Mouse (Mus musculus) midbrain, embryonic 13.5 days (tissue): ENCODE results near the gene Uqcrc1. TPM values are rescaled to one million over a fixed set of nuclear protein-coding genes. Genes with fewer than 3 reads are reported as not detected.
A peak's percentile ranks its signal among the peaks of the same experiment; 100 is the strongest.

ENCODE experiments used
- ATAC-seq: fragments of 200-750 bp; cut with Nextera tagmentation; 2 replicates; pipeline ENCODE4 v1.8.0; 2017; ENCODE audit warnings: mild to moderate bottlenecking, moderate TSS enrichment, moderate library complexity
- H3K27ac ChIP-seq: fragments of 300-500 bp; sonication (generic); 2 replicates; pipeline ENCODE4 v1.5.1; 2015; ENCODE audit warnings: inconsistent platforms, mild to moderate bottlenecking, moderate library complexity
- H3K27me3 ChIP-seq: fragments of 300-500 bp; sonication (generic); 2 replicates; pipeline ENCODE4 v1.6.1; 2015; ENCODE audit warnings: mild to moderate bottlenecking, inconsistent platforms
- H3K36me3 ChIP-seq: fragments of 300-500 bp; sonication (generic); 2 replicates; pipeline ENCODE4 v1.6.1; 2015; ENCODE audit warnings: mild to moderate bottlenecking, inconsistent platforms
- H3K4me1 ChIP-seq: fragments of 300-500 bp; sonication (generic); replicated peaks from 2 replicates; pipeline ENCODE4 v1.6.1; 2015; ENCODE audit warnings: inconsistent platforms
- H3K4me2 ChIP-seq: fragments of 300-500 bp; sonication (generic); replicated peaks from 2 replicates; pipeline ENCODE4 v1.6.1; 2015; ENCODE audit warnings: moderate library complexity, mild to moderate bottlenecking, inconsistent platforms
- H3K4me3 ChIP-seq: fragments of 300-500 bp; sonication (generic); replicated peaks from 2 replicates; pipeline ENCODE4 v1.5.1; 2015; ENCODE audit warnings: mild to moderate bottlenecking, inconsistent platforms
- H3K9ac ChIP-seq: fragments of 300-500 bp; sonication (generic); replicated peaks from 2 replicates; pipeline ENCODE4 v1.6.1; 2015; ENCODE audit warnings: mild to moderate bottlenecking, inconsistent platforms
- H3K9me3 ChIP-seq: fragments of 300-500 bp; sonication (generic); 2 replicates; pipeline ENCODE4 v1.6.1; 2016; ENCODE audit warnings: mild to moderate bottlenecking, inconsistent platforms
- WGBS: fragments of 180-500 bp; shearing (Covaris S2); methylation state at CpG from one replicate; pipeline ENCODE4 v1.1.7; 2015; 5-methylcytosine and 5-hydroxymethylcytosine counted together
- polyA plus RNA-seq: library from polyadenylated mRNA; unstranded; fragments of >200 nt; fragmentation: Nextera tagmentation; extraction: Ambion mirVana; gene quantifications from 2 replicates; pipeline ENCODE4 v1.2.1, GENCODE M21; 2015

Gene Uqcrc1
- polyA plus RNA-seq, 1 experiment from 2014 or later: 383 TPM

- 18% methylated on average over 14 of the region's 15 CpGs for WGBS
- peaks cover 16% of the 10 kb centered on the region for H3K4me1 ChIP-seq
- no peak for ATAC-seq
- H3K9ac ChIP-seq: no peak overlapping the region
- no peak overlapping the region for H3K4me2 ChIP-seq
- no peaks in the 10 kb centered on the region for H3K27me3 ChIP-seq
- H3K36me3 ChIP-seq: no peaks in the 10 kb centered on the region
- H3K4me3 ChIP-seq: no peak overlapping the region
- no peak overlapping the region for H3K27ac ChIP-seq
- H3K9me3 ChIP-seq: no peaks in the 10 kb centered on the region
Measured at GRCm38 (mm10) chr9:108987704-108988350, 51.4 kb downstream of the Uqcrc1 start.

DNA sequence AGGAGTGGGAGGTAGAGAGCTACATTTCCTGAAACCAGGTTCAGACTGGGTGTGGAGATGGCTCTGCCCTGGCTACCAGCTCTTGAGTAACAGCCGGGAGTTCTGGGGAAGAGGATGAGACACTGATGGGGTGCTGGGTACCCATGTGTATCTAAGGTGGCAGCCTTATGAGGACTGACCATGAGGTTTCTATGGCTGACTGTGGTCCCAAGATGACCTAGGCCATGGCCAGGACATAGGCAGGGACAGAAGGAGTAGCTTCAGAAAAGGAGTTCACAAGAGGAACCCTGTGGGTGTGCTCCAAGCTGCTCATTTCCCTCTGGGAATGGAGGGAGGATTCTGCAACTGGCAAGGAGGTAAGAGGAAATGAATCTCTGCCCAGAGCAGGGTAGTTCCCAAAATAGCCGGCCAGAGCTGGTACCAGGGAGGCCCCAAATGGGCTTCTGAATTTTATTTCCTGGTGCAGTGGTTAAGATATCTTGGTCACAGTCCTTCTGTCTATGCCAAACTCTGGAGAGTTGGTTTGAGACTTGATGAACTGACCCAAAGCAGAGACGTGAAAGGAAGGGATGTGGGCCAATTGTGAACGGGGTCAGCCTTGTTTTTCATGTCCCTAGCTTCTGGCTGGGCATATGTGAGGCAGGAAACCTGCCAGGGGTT is 53.5 kb downstream of the Uqcrc1 start:
- no peaks in the 10 kb centered on the region for H3K9me3 ChIP-seq
- no peak overlapping the region for H3K4me3 ChIP-seq
- H3K9ac ChIP-seq: no peak overlapping the region
- H3K36me3 ChIP-seq: no peaks in the 10 kb centered on the region
- no peak for ATAC-seq
- H3K4me1 ChIP-seq: peaks cover 26% of the 10 kb centered on the region
- no peaks in the 10 kb centered on the region for H3K27me3 ChIP-seq
- H3K4me2 ChIP-seq: no peak overlapping the region
- H3K27ac ChIP-seq: no peak overlapping the region
- WGBS: 87% methylated on average over 4 of the region's 4 CpGs

- 86% methylated on average over 7 of the region's 7 CpGs for WGBS
- H3K27ac ChIP-seq: no peak overlapping the region
Measured at GRCm38 (mm10) chr9:108990462-108990820, 54.0 kb downstream of the Uqcrc1 start.

DNA sequence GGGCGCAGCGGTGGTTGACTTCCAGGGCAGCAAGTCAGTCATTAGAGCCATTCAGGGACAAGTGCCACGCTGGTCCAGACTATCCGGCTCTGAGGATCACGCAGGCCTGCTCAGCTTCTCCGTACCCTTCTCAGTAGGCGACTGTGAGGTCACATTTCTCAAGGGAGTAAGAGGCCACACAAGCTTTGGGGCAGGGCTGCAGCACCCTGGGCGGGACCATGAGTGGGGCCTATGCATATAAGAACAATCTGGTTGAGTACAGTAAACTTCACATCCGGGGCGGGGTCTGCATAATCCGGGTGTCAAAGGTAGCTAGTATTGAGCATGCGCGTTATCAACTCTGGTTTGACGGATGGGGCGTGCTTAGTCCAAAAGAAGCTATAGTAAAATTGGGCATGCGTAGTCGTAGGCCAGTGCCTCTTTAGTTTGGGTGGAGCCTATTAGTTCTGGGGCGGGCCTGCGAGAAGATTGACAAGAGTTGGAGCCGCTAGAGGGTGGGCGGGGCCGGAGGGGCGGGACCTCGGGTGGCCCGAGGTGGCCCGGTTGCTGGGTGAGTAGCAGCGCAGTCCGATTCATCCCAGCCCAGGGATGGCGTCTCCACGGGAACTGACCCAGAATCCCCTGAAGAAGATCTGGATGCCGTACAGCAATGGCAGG is 55.1 kb downstream of the Uqcrc1 start, which contains the start of gene Pfkfb4:
Pfkfb4 (plus strand) TSS at position 351 of the 657 bp plus-strand sequence.
- peak; percentile 95 for ATAC-seq
- Histone ChIP-seq H3K9ac (peak within 1 kb of the TSS; percentile 69), H3K4me1 (peaks cover 35% of the 10 kb centered on the region), H3K4me3 (peak within 1 kb of the TSS; percentile 63), H3K27ac (peak within 1 kb of the TSS; percentile 69), H3K9me3 (no peaks in the 10 kb centered on the region), H3K27me3 (no peaks in the 10 kb centered on the region), H3K4me2 (peak within 1 kb of the TSS; percentile 78), H3K36me3 (no peaks in the 10 kb centered on the region)
- under 1% methylated on average over 31 of the region's 31 CpGs for WGBS

More at GRCm38 (mm10) chr9:108990462-108990820, 54.0 kb downstream of the Uqcrc1 start:
- ATAC-seq: no peak
- Histone ChIP-seq H3K4me2 (no peak overlapping the region), H3K9me3 (no peaks in the 10 kb centered on the region), H3K4me3 (no peak overlapping the region), H3K36me3 (no peaks in the 10 kb centered on the region), H3K4me1 (peaks cover 30% of the 10 kb centered on the region), H3K9ac (no peak overlapping the region), H3K27me3 (no peaks in the 10 kb centered on the region)

- H3K27ac ChIP-seq: peak overlapping the region; percentile 54
- WGBS: 9% methylated on average over 18 of the region's 18 CpGs
Measured at GRCm38 (mm10) chr9:108992085-108992469, 55.6 kb downstream of the Uqcrc1 start.

GRCm38 (mm10) chr9:108992620-108993361 is 56.4 kb downstream of the Uqcrc1 start:
- peak overlapping the region; percentile 78 for H3K4me2 ChIP-seq
- no peaks in the 10 kb centered on the region for H3K36me3 ChIP-seq
- peak overlapping the region; percentile 63 for H3K4me3 ChIP-seq
- peaks cover 35% of the 10 kb centered on the region for H3K4me1 ChIP-seq
- 83% methylated on average over 9 of the region's 9 CpGs for WGBS
- ATAC-seq: no peak
- peak overlapping the region; percentile 69 for H3K9ac ChIP-seq
- no peaks in the 10 kb centered on the region for H3K9me3 ChIP-seq
- no peak overlapping the region for H3K27ac ChIP-seq
- H3K27me3 ChIP-seq: no peaks in the 10 kb centered on the region

More at GRCm38 (mm10) chr9:108992085-108992469, 55.6 kb downstream of the Uqcrc1 start:
- Histone ChIP-seq H3K4me2 (peak overlapping the region; percentile 78), H3K9me3 (no peaks in the 10 kb centered on the region), H3K36me3 (no peaks in the 10 kb centered on the region), H3K4me3 (peak overlapping the region; percentile 63), H3K9ac (peak overlapping the region; percentile 69), H3K4me1 (peaks cover 35% of the 10 kb centered on the region), H3K27me3 (no peaks in the 10 kb centered on the region)
- peak; percentile 37; the same call in 1 of the 2 replicates for ATAC-seq

- 85% methylated on average over 9 of the region's 9 CpGs for WGBS
- H3K4me3 ChIP-seq: no peak overlapping the region
- no peaks in the 10 kb centered on the region for H3K36me3 ChIP-seq
- H3K27me3 ChIP-seq: no peaks in the 10 kb centered on the region
- H3K4me1 ChIP-seq: peaks cover 34% of the 10 kb centered on the region
- H3K9ac ChIP-seq: no peak overlapping the region
- no peaks in the 10 kb centered on the region for H3K9me3 ChIP-seq
- H3K4me2 ChIP-seq: no peak overlapping the region
- ATAC-seq: no peak
- no peak overlapping the region for H3K27ac ChIP-seq
Measured at GRCm38 (mm10) chr9:108996411-108996810, 60.0 kb downstream of the Uqcrc1 start.

- no peak for ATAC-seq
- WGBS: 84% methylated on average over 19 of the region's 19 CpGs
Measured at GRCm38 (mm10) chr9:108998287-108999166, 62.1 kb downstream of the Uqcrc1 start.

DNA sequence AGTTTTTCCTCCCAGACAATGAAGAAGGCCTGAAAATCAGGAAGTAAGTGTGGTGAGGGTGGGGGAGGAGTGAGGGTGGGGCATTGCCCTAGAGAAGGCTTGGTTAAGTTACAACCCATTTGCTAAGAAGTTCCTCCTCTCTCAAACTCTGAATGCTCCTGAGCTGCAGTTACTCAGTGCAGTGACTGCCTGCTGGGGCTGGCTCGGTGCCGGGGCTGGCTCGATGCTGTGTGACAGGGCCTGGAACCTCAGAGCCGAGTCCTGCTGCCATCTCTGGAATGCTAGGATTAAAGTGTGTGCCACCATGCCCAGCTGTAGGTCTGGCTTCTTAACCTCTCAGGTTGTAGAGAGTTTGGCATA is 62.7 kb downstream of the Uqcrc1 start:
- H3K36me3 ChIP-seq: peaks cover 7% of the 10 kb centered on the region; the same call in 1 of the 2 replicates
- peaks cover 16% of the 10 kb centered on the region for H3K4me1 ChIP-seq
- 83% methylated on average over 4 of the region's 4 CpGs for whole genome bisulfite sequencing
- no peak overlapping the region for H3K9ac ChIP-seq
- no peak for ATAC-seq
- H3K4me2 ChIP-seq: no peak overlapping the region
- no peak overlapping the region for H3K4me3 ChIP-seq
- no peak overlapping the region for H3K27ac ChIP-seq
- H3K9me3 ChIP-seq: no peaks in the 10 kb centered on the region
- no peaks in the 10 kb centered on the region for H3K27me3 ChIP-seq

More at GRCm38 (mm10) chr9:108998287-108999166, 62.1 kb downstream of the Uqcrc1 start:
- Histone ChIP-seq H3K4me2 (no peak overlapping the region), H3K9me3 (no peaks in the 10 kb centered on the region), H3K36me3 (peaks cover 7% of the 10 kb centered on the region; the same call in 1 of the 2 replicates), H3K27ac (no peak overlapping the region), H3K27me3 (no peaks in the 10 kb centered on the region), H3K4me1 (peaks cover 20% of the 10 kb centered on the region), H3K4me3 (no peak overlapping the region), H3K9ac (peak overlapping the region; percentile 28; the same call in 1 of the 2 replicates)
